Mouse (Mus musculus): ENCODE data around the gene Cyb5d1. TPM values are rescaled to one million over a fixed set of nuclear protein-coding genes. Genes with fewer than 3 reads are reported as not detected.
A peak's percentile ranks its signal among the peaks of the same experiment; 100 is the strongest.

Cyb5d1 gene
- polyA plus RNA-seq, 1 experiment from 2014 or later, result 25.3 TPM

DNA sequence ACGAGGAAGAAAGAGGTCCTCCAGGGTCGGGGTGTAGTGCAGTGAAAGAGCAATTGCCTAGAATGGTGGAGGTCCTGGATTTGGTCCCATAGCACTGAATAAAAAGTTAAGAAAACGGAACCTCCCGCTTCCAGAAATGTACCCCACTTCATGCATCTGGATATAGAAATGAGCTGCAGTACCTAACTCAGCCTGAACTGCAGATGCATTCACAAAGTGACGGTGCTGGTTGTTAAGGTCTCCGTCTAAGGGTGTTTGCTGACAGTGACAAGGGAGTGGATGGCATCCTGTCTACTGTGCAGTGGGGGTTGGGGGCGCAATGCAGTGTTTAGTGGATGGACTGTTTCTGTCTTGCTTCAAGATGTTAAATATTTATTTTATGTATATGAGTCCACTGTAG is 8.7 kb downstream of the Cyb5d1 start:
- 71% methylated on average over 7 of the region's 7 CpGs for WGBS
- H3K27me3 ChIP-seq (replicated peaks), result no peaks in the 10 kb centered on the region
- no peak for ATAC-seq (ENCODE audit: insufficient read depth, low FRiP score, low read depth)

DNA sequence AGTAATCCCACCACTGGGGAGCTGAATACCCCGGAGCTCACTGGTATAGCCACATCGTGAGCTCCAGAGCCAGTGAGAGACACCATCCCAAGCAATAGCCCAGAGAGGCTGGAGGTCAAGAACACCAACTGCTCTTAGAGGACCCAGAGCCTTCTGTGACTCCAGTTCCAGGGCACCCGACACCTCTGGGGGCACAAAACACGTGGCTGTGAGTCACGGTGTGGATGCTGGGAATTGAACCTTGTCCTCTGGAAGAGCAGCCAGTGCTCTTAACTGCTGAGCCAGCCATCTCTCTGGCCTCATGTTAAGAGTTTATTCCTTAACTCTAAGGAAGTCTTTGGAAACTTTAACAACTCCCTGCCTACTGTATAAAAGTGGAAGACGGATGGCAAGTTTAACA is 10.5 kb downstream of the Cyb5d1 start:
- H3K4me2 ChIP-seq, result no peak overlapping the region
- H3K9me3 ChIP-seq, result no peaks in the 10 kb centered on the region
- no peak overlapping the region for H3K9ac ChIP-seq
- H3K27ac ChIP-seq, result no peak overlapping the region
- ATAC-seq (ENCODE audit: insufficient read depth, low FRiP score, low read depth), result no peak
- H3K27me3 ChIP-seq (replicated peaks), result no peaks in the 10 kb centered on the region
- no peaks in the 10 kb centered on the region for H3K36me3 ChIP-seq
- 0 out of 2 replicates have a peak, but pooled peaks cover 2% of the 10 kb centered on the region for H3K4me1 ChIP-seq
- H3K4me3 ChIP-seq (replicated peaks), result no peak overlapping the region
- 76% methylated on average over 6 of the region's 6 CpGs for WGBS

More for the DNA sequence above, 8.7 kb downstream of the Cyb5d1 start:
- Histone ChIP-seq H3K4me2 (no peak overlapping the region), H3K9ac (no peak overlapping the region), H3K27ac (no peak overlapping the region), H3K4me3 (replicated peaks) (no peak overlapping the region), H3K9me3 (no peaks in the 10 kb centered on the region), H3K36me3 (no peaks in the 10 kb centered on the region), H3K4me1 (0 out of 2 replicates have a peak, but pooled peaks cover 6% of the 10 kb centered on the region)

DNA sequence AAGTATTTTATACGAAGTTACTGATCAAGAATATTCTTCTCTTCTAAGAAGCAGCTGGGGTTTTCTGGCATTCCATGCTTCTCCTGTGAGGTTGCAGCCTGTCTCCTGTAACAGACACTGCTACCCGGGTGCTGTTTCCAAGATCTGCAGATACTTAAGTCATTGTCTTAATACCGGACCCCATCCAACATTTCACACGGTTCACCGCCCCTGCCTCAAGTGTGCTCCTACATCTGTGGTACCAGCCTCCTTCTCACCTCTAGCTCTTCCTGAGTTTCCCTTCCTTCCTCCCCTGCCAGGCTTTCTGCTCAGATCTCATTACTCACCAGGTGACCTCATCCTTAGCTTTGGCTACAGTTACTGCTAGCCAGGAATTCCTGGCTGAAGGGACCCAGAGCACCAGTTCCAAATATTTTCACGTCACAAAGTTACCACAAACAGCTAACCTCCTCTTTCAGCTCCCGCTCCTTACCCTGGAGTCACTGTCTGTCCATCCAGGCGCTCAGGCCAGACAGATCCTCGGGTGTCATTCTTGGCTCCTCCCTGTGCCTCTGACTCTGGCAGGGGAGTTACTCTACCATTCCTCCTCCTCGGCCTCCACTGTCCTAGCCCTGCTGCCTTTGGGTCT is 12.8 kb downstream of the Cyb5d1 start:
- no peak overlapping the region for H3K27ac ChIP-seq
- WGBS, result 59% methylated on average over 10 of the region's 10 CpGs

DNA sequence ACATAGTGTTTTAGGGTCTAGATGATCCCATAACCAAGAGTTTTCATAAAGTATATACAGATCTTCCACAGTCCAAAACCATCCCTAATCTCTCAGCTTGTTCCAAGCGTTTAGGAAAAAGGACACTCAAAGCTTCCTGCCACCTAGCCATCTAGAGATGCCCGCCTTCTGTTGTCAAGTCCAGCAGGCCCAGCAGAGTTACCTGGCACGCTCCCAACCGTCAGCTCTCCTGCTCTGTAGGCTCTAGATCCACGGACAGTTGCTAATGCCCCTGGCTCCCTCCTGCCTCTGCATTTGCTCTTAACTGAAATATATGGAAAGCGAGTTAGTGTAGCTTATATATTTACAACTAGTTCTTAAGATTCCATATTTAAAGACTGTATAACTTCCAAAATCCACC is 14.1 kb downstream of the Cyb5d1 start:
- no peak overlapping the region for H3K4me3 ChIP-seq (replicated peaks)
- H3K36me3 ChIP-seq, result no peaks in the 10 kb centered on the region
- no peaks in the 10 kb centered on the region for H3K4me1 ChIP-seq
- no peaks in the 10 kb centered on the region for H3K9me3 ChIP-seq
- H3K27ac ChIP-seq, result no peak overlapping the region
- WGBS, result 80% methylated on average over 6 of the region's 6 CpGs
- H3K27me3 ChIP-seq (replicated peaks), result no peaks in the 10 kb centered on the region
- H3K9ac ChIP-seq, result no peak overlapping the region
- no peak for ATAC-seq (ENCODE audit: insufficient read depth, low FRiP score, low read depth)
- H3K4me2 ChIP-seq, result no peak overlapping the region

More for the DNA sequence above, 12.8 kb downstream of the Cyb5d1 start:
- no peak for ATAC-seq (ENCODE audit: insufficient read depth, low FRiP score, low read depth)
- Histone ChIP-seq H3K36me3 (no peaks in the 10 kb centered on the region), H3K27me3 (replicated peaks) (no peaks in the 10 kb centered on the region), H3K4me1 (no peaks in the 10 kb centered on the region), H3K4me2 (no peak overlapping the region), H3K9me3 (no peaks in the 10 kb centered on the region), H3K4me3 (replicated peaks) (no peak overlapping the region), H3K9ac (no peak overlapping the region)

GRCm38 (mm10) chr11:69379600-69379999 is 15.8 kb downstream of the Cyb5d1 start:
- 86% methylated on average over 3 of the region's 3 CpGs for WGBS
- Histone ChIP-seq H3K9me3 (no peaks in the 10 kb centered on the region), H3K36me3 (no peaks in the 10 kb centered on the region), H3K4me2 (no peak overlapping the region), H3K27ac (no peak overlapping the region), H3K4me3 (replicated peaks) (no peak overlapping the region), H3K27me3 (replicated peaks) (no peaks in the 10 kb centered on the region), H3K9ac (no peak overlapping the region), H3K4me1 (no peaks in the 10 kb centered on the region)
- ATAC-seq (ENCODE audit: insufficient read depth, low FRiP score, low read depth), result 0 out of 2 replicates have a peak, but pooled peaks have one; percentile 10

GRCm38 (mm10) chr11:69377766-69378165 is 17.7 kb downstream of the Cyb5d1 start:
- no peaks in the 10 kb centered on the region for H3K9me3 ChIP-seq
- H3K27me3 ChIP-seq (replicated peaks), result no peaks in the 10 kb centered on the region
- 0 out of 2 replicates have a peak, but pooled peaks have one; percentile 54 for ATAC-seq (ENCODE audit: insufficient read depth, low FRiP score, low read depth)
- H3K4me3 ChIP-seq (replicated peaks), result no peak overlapping the region
- peaks cover 10% of the 10 kb centered on the region; the same call in 1 of the 2 replicates for H3K36me3 ChIP-seq
- no peak overlapping the region for H3K27ac ChIP-seq
- H3K4me1 ChIP-seq, result peaks cover 3% of the 10 kb centered on the region; the same call in 1 of the 2 replicates
- WGBS, result 69% methylated on average over 3 of the region's 3 CpGs
- H3K4me2 ChIP-seq, result no peak overlapping the region
- H3K9ac ChIP-seq, result no peak overlapping the region

GRCm38 (mm10) chr11:69375646-69376045 is 19.8 kb downstream of the Cyb5d1 start:
- H3K4me3 ChIP-seq (replicated peaks), result no peak overlapping the region
- no peak overlapping the region for H3K27ac ChIP-seq
- H3K4me2 ChIP-seq, result no peak overlapping the region
- ATAC-seq (ENCODE audit: insufficient read depth, low FRiP score, low read depth), result no peak
- H3K36me3 ChIP-seq, result peaks cover 10% of the 10 kb centered on the region; the same call in 1 of the 2 replicates
- H3K27me3 ChIP-seq (replicated peaks), result no peaks in the 10 kb centered on the region
- no peaks in the 10 kb centered on the region for H3K9me3 ChIP-seq
- H3K9ac ChIP-seq, result no peak overlapping the region
- WGBS, result 85% methylated on average over 4 of the region's 4 CpGs
- peaks cover 19% of the 10 kb centered on the region for H3K4me1 ChIP-seq

DNA sequence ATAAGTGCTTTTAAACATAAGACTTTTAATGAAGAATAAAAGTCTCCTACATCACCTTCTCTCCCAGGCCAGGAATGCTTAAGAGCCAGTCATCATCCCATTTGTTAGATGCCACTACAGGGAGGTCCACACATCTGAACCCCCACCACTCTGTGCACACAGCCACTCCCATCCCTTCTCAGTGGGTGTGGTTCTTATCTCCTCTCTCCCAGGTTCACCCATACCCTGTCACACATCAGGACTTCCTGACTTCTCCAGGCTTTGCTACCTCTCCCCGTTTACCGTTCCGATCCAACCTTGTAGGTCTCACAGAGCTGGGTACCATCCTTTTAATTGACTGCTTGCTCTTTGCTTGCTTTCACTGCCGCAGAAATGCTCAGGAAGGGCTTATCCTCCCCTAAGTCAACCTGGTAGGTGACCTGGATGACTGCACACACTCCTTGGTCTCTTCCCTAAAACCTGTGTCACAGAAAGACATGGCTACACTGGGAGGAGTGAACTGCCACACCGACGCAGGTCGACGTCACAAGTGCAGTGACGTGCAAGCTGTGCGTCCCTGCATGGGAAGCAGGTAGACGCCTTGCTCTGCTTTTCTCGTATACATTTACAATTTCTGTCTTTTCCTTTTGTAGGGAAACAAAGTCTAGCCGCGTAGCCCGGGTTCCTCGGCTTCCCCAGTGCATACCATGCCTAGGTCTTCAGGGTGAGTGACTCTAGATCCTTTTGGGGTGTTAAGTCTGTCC is 22.0 kb downstream of the Cyb5d1 start:
- Histone ChIP-seq H3K9ac (no peak overlapping the region), H3K27me3 (replicated peaks) (no peaks in the 10 kb centered on the region), H3K27ac (no peak overlapping the region), H3K9me3 (no peaks in the 10 kb centered on the region), H3K4me3 (replicated peaks) (no peak overlapping the region), H3K4me2 (no peak overlapping the region), H3K36me3 (peaks cover 10% of the 10 kb centered on the region; the same call in 1 of the 2 replicates), H3K4me1 (peaks cover 19% of the 10 kb centered on the region)
- WGBS, result 89% methylated on average over 16 of the region's 16 CpGs
- peak; percentile 73 for ATAC-seq (ENCODE audit: insufficient read depth, low FRiP score, low read depth)

- WGBS, result 51% methylated on average over 3 of the region's 3 CpGs
- no peaks in the 10 kb centered on the region for H3K9me3 ChIP-seq
- no peak for ATAC-seq (ENCODE audit: insufficient read depth, low FRiP score, low read depth)
- H3K27ac ChIP-seq, result peak overlapping the region; percentile 86; the same call in 1 of the 2 replicates
- no peaks in the 10 kb centered on the region for H3K27me3 ChIP-seq (replicated peaks)
- H3K36me3 ChIP-seq, result peaks cover 10% of the 10 kb centered on the region; the same call in 1 of the 2 replicates
- no peak overlapping the region for H3K9ac ChIP-seq
- no peak overlapping the region for H3K4me3 ChIP-seq (replicated peaks)
- no peak overlapping the region for H3K4me2 ChIP-seq
- H3K4me1 ChIP-seq, result peaks cover 24% of the 10 kb centered on the region
Observed at GRCm38 (mm10) chr11:69372780-69373170, 22.7 kb downstream of the Cyb5d1 start.

DNA sequence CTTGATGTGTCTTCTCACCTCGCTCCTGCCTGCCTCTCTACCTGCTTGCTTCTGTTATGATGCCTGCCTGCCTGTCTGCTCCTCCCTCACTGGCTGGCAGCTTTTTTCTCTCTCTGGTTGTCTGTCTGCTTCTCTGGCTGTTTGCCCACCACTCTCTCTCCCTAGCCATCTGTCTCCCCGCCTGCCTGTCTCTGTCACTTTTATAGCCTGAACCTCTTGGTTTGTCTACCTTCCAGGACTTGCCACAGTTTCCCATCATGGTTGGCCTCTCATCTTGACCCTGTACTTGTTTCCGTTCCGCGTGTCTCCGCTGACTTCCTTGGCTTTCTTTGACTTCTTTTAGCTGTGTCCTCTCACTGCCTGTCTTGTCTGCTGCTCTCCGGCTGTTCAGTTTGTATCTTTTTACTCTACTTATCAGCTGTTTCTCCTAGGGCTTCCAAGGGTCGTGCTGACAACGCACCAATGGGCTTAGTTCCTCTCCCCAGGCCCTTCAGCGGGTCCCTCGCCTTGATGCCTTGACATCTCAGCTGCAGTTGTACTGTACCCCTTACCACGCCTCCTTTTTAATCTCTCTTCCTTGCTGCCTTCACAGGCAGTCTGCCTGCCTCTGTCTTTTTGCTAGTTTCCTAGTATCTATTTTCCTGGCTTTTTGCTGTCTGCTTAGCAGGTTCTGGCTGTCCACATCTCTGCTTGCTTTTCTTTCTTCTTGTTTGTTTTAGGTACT is 23.2 kb downstream of the Cyb5d1 start:
- H3K4me3 ChIP-seq (replicated peaks), result 0 out of 2 replicates have a peak overlapping the region, but pooled peaks have one; percentile 6
- WGBS, result 34% methylated on average over 12 of the region's 12 CpGs
- ATAC-seq (ENCODE audit: insufficient read depth, low FRiP score, low read depth), result no peak
- H3K4me1 ChIP-seq, result peaks cover 29% of the 10 kb centered on the region
- peak overlapping the region; percentile 21 for H3K4me2 ChIP-seq
- H3K9me3 ChIP-seq, result no peaks in the 10 kb centered on the region
- H3K27me3 ChIP-seq (replicated peaks), result no peaks in the 10 kb centered on the region
- peaks cover 10% of the 10 kb centered on the region; the same call in 1 of the 2 replicates for H3K36me3 ChIP-seq
- H3K9ac ChIP-seq, result no peak overlapping the region
- H3K27ac ChIP-seq, result peak overlapping the region; percentile 86

DNA sequence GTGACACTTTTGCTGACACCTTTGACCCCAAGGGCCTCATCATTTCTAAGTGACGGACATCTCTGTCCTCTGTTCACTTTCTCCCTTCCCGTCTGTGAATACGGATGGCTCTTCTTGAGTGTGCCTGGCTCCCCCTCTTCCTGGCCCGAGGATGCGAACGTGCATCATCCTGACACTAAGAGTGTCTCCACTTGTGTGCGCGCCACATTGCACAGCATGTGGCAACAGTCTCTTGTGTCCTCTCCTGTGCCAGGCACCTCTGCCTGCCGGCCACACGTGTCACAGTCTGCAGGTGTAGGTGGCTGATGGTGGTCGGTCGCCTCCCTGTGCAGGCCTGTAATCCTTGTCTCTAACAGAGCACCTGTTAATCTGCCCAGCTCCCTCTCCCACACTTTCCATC is 23.8 kb downstream of the Cyb5d1 start:
- H3K9ac ChIP-seq, result no peak overlapping the region
- 0 out of 2 replicates have a peak overlapping the region, but pooled peaks have one; percentile 6 for H3K4me3 ChIP-seq (replicated peaks)
- peak overlapping the region; percentile 86 for H3K27ac ChIP-seq
- no peak for ATAC-seq (ENCODE audit: insufficient read depth, low FRiP score, low read depth)
- H3K4me2 ChIP-seq, result peak overlapping the region; percentile 20; the same call in 1 of the 2 replicates
- H3K36me3 ChIP-seq, result peaks cover 10% of the 10 kb centered on the region; the same call in 1 of the 2 replicates
- no peaks in the 10 kb centered on the region for H3K27me3 ChIP-seq (replicated peaks)
- 49% methylated on average over 12 of the region's 12 CpGs for WGBS
- H3K4me1 ChIP-seq, result peaks cover 30% of the 10 kb centered on the region
- no peaks in the 10 kb centered on the region for H3K9me3 ChIP-seq

Measured in stomach, embryonic 15.5 days (tissue).